Mouse (Mus musculus): ENCODE measurements around the gene Pdzd2.

DNA sequence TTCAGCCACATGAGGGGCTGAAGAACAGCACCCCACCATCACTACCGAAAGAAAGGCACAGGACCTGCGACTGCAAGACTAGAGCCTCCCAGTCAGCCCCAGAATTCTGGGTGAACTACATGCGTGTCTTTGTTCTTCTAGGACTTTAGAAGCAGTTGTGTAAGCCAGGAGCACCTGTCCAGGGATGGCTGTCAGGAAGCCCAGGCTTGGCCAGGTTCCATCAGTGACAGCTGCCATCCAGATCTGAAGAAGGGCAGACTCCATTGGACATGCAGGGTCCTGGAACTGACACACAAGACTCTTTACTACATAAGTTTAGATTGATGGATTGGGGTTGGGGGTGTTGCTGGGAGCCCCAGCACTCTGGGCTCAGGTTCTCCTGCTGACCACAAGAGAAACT is 29.7 kb downstream of the Pdzd2 start:
- TF ChIP-seq CTCF (IDR thresholded peaks at IDR 0.05; ENCODE audit: borderline replicate concordance, control insufficient read depth, extremely low read depth, insufficient read depth, low read length, poor library complexity) = no peak
- no peak for TF ChIP-seq POLR2A (IDR thresholded peaks at IDR 0.05; ENCODE audit: control insufficient read depth, extremely low read depth, insufficient read depth, low read length, poor library complexity)
